Mouse (Mus musculus): ENCODE data around the gene Esrp2. TPM values are rescaled to one million over a fixed set of nuclear protein-coding genes. Genes with fewer than 3 reads are reported as not detected.

Esrp2 gene
- total RNA-seq, 4 experiments from 2014 or later: not detected

GRCm38 (mm10) chr8:106126055-106126454 lies 10.7 kb downstream of the Esrp2 start:
- no peak for DNase-seq (ENCODE audit: low spot score in 2 of 2)

GRCm38 (mm10) chr8:106123443-106123842 lies 13.3 kb downstream of the Esrp2 start:
- no peak for DNase-seq (ENCODE audit: low spot score in 2 of 2)

- no peak for DNase-seq (ENCODE audit: low spot score in 2 of 2)
These were observed 20.9 kb downstream of the Esrp2 start for GRCm38 (mm10) chr8:106115897-106116296.

GRCm38 (mm10) chr8:106112514-106112913 lies 24.3 kb downstream of the Esrp2 start:
- no peak for DNase-seq (ENCODE audit: low spot score in 2 of 2)

GRCm38 (mm10) chr8:106112041-106112440 lies 24.7 kb downstream of the Esrp2 start:
- no peak for DNase-seq (ENCODE audit: low spot score in 2 of 2)

- peak; percentile 20 to 26 for DNase-seq (ENCODE audit: low spot score in 2 of 2)
These were observed 28.0 kb downstream of the Esrp2 start for GRCm38 (mm10) chr8:106108729-106109128.

- DNase-seq (ENCODE audit: low spot score in 2 of 2): peak in 1 of 2 experiments; percentile 24
These were observed 28.7 kb downstream of the Esrp2 start for GRCm38 (mm10) chr8:106108080-106108479.

GRCm38 (mm10) chr8:106106193-106106592 lies 30.6 kb downstream of the Esrp2 start:
- no peak for DNase-seq (ENCODE audit: low spot score in 2 of 2)

GRCm38 (mm10) chr8:106103888-106104287 lies 32.9 kb downstream of the Esrp2 start:
- DNase-seq (ENCODE audit: low spot score in 2 of 2): no peak

- DNase-seq (ENCODE audit: low spot score in 2 of 2): no peak
These were observed 34.5 kb downstream of the Esrp2 start for GRCm38 (mm10) chr8:106102321-106102720.

Other genes with a start within 250 kb of the Esrp2 start
- not detected for gene Nrn1l, start 243.4 kb downstream of the Esrp2 start, total RNA-seq (2022)
- 10 to 100 TPM; 10.9 to 14.7 (median 12.8) TPM for gene Pskh1, start 236.5 kb downstream of the Esrp2 start, total RNA-seq (2022)
- not detected for gene Ctrl, start 203.1 kb downstream of the Esrp2 start, total RNA-seq (2022)
- gene Psmb10, start 198.5 kb downstream of the Esrp2 start, total RNA-seq (2022): 10 to 100 TPM; 15.3 to 22.6 (median 19.7) TPM
- under 1 TPM in 2 of 4 experiments, not detected in 2; 0.24 to 0.78 TPM for gene Lcat, start 193.6 kb downstream of the Esrp2 start, total RNA-seq (2022)
- gene Slc12a4, start 170.9 kb downstream of the Esrp2 start, total RNA-seq (2022): 10 to 100 TPM; 11.8 to 12.7 (median 12.0) TPM
- not detected for gene Dpep3, start 157.5 kb downstream of the Esrp2 start, total RNA-seq (2022)
- gene Dus2, start 145.6 kb downstream of the Esrp2 start, total RNA-seq (2022): 10 to 100 TPM; 10.3 to 12.7 (median 10.8) TPM
- gene Dpep2nb, start 131.0 kb downstream of the Esrp2 start, total RNA-seq (2022): not detected
- 10 to 100 TPM; 11.2 to 13.1 (median 11.7) TPM for gene Ddx28, start 125.1 kb downstream of the Esrp2 start, total RNA-seq (2022)
- gene Nfatc3, start 78.1 kb downstream of the Esrp2 start, total RNA-seq (2022): 10 to 100 TPM; 23.6 to 30.5 (median 25.5) TPM
- 1 to 10 TPM; 3.3 to 5.6 (median 4.0) TPM for gene Pla2g15, start 13.4 kb upstream of the Esrp2 start, total RNA-seq (2022)
- gene Slc7a6, start 31.9 kb upstream of the Esrp2 start, total RNA-seq (2022): 10 to 100 TPM in 2 of 4 experiments, 1 to 10 TPM in 2; 7.2 to 11.4 (median 9.3) TPM
- 1 to 10 TPM; 7.1 to 9.8 (median 8.1) TPM for gene Slc7a6os, start 74.0 kb upstream of the Esrp2 start, total RNA-seq (2022)
- gene Prmt7, start 74.0 kb upstream of the Esrp2 start, total RNA-seq (2022): 10 to 100 TPM; 31.1 to 36.8 (median 34.2) TPM
- gene Smpd3, start 201.0 kb upstream of the Esrp2 start, total RNA-seq (2022): 1 to 10 TPM in 1 of 4 experiments, under 1 TPM in 3; 0.53 to 1.0 (median 0.74) TPM

Measured in gastrocnemius, adult 8-10 months (tissue).